Mouse (Mus musculus) left cerebral cortex, postnatal 4 days (tissue): ENCODE data around the gene Gm20388. TPM values are rescaled to one million over a fixed set of nuclear protein-coding genes. Genes with fewer than 3 reads are reported as not detected.

Experiments
- DNase-seq: peaks from one replicate; pipeline ENCODE4 v3.0.0-alpha.2; 2022
- intact Hi-C: fragments of 180-260 bp; cut with DNase I; formaldehyde crosslinking; loops from one replicate; pipeline ENCODE4 v1.15.1; 2025
- total RNA-seq, 2 experiments: library from RNA; stranded (reverse); gene quantifications; 2 replicates each; pipeline ENCODE4 v1.2.3; 2021

The Gm20388 gene
- total RNA-seq, 2 experiments from 2014 or later, result 6.5 to 12.8 TPM

GRCm38 (mm10) chr8:122873171-122873570 lies 2962.5 kb downstream of the Gm20388 start:
- intact Hi-C loops, result no loop called here
- no peak for DNase-seq

GRCm38 (mm10) chr8:122875186-122875585 lies 2964.5 kb downstream of the Gm20388 start:
- DNase-seq, result no peak
- intact Hi-C loops, result no loop called here

DNA sequence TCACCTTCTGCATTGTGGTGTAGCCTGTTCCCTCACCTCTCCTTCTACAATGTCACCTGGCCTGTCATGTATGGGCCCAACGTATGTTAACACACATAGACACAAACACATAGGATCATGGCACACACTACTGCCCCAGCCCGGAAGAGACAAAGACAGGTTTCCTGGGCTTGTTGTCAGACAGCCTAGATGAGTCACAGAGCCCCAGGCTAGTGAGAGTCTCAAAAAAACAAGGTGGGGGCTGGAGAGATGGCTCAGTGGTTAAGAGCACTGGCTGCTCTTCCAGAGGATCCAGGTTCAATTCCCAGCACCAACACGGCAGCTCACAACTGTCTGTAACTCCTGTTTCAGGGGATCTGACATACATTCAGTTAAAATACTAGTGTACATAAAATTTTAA lies 2967.6 kb downstream of the Gm20388 start:
- intact Hi-C loops, result no loop called here

DNA sequence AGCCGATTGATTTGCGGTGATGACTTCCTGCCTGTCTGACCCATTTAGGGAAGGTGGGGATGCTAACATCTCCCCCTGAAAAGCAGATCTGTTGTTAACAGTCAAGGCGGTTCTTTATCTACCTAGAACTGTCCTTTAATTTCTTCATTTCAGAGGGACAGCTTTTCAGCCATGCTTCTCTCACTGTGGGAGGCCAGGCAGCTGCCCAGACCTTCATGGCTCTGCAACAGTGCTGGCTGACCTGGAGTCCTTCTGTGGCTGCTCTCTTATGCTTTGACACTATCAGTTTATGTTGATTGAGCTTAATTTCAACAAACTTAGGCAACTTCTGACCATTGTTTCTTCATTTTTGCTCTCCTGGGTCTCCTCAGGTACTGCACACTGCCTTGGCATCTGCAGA lies 2969.7 kb downstream of the Gm20388 start:
- intact Hi-C loops, result no loop called here
- DNase-seq, result no peak

More for the DNA sequence above, 2967.6 kb downstream of the Gm20388 start:
- no peak for DNase-seq

DNA sequence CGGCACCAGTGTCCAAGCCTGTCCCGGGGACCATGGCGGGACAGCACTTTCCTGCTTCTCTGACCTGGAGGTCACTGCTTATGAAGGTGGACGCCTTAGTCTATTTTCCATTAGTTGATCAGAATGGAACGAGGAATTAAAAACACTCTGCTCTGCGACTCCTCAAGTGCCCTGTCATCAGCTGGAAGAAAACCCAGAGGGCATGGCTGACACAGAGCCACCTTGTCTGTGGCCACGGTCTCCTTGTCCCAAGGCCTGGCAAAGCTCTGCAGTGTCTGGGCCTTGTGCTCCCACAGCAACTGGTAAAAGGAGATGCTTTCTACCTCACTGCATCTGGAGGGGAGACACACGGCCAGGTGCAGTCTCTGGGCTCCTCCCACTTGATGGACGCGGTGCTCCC lies 2973.0 kb downstream of the Gm20388 start:
- intact Hi-C loops, result no loop called here

GRCm38 (mm10) chr8:122891440-122891839 lies 2980.8 kb downstream of the Gm20388 start:
- DNase-seq, result no peak
- intact Hi-C loops, result no loop called here

More for the DNA sequence above, 2973.0 kb downstream of the Gm20388 start:
- no peak for DNase-seq

GRCm38 (mm10) chr8:122893451-122893850 lies 2982.8 kb downstream of the Gm20388 start:
- intact Hi-C loops, result no loop called here
- DNase-seq, result no peak

DNA sequence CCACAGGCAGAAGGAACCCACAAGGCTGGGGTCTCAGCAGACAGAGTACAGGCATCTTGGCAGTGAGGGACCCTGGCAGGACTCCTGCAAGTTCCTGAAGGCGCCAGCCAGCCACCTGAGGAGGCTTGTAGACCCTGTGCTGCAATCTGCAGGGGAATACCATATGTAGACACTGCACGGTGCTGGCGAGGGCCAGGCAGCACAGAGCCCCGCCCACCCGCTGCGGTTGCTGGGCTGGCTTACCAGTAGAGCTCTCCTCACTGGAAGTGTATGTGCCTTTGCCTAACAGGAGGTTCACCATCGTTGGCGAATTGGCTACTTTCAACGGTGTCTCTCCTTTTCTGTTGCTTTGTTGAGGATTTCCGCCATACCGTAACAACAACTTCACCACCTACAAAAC lies 2985.7 kb downstream of the Gm20388 start:
- DNase-seq, result no peak
- intact Hi-C loops, result no loop called here

DNA sequence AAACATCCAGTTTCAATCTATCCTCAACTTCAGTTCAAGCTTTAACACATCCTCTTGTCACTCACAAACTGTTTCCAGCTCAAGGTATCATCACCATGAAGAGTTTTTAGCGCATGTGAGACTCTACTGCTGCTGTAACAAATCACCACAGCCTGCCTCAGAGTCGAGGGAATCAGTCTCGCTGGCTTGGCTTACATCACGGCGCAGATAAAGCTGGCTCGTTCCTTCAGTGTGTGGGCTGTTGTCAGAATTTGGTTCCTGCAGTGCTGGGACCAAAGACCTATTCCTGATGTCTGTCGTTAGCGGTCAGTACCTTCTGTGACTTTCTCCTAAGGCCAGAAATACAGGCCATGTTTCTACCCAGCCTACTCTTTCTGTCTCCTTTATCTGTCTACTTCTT lies 2986.6 kb downstream of the Gm20388 start:
- no peak for DNase-seq
- intact Hi-C loops, result no loop called here

- no peak for DNase-seq
- intact Hi-C loops, result no loop called here
Observed at GRCm38 (mm10) chr8:122898018-122898417, 2987.4 kb downstream of the Gm20388 start.

- intact Hi-C loops, result no loop called here
- DNase-seq, result no peak
Observed at GRCm38 (mm10) chr8:122898473-122898872, 2987.8 kb downstream of the Gm20388 start.

GRCm38 (mm10) chr8:122899085-122899484 lies 2988.4 kb downstream of the Gm20388 start:
- no peak for DNase-seq
- intact Hi-C loops, result no loop called here

DNA sequence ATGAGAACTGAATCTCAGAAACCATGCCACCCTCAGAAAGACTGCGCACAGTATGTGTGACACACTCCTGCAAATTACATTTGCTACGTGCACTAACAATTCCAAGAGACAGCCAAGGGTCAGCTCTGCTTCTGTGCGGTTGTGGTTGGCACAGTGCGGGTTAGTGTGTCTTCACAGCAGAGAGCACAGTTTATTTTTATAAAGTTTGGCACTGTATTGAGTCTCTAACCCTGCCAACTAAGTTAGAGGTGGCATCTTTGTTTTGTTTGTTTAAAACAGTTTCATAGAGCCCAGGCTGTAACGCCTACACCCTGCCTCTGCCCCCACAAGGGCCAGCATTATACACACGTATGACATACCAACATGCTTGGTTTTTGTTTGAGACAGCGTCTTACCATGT lies 2990.8 kb downstream of the Gm20388 start:
- intact Hi-C loops, result no loop called here
- DNase-seq, result no peak

DNA sequence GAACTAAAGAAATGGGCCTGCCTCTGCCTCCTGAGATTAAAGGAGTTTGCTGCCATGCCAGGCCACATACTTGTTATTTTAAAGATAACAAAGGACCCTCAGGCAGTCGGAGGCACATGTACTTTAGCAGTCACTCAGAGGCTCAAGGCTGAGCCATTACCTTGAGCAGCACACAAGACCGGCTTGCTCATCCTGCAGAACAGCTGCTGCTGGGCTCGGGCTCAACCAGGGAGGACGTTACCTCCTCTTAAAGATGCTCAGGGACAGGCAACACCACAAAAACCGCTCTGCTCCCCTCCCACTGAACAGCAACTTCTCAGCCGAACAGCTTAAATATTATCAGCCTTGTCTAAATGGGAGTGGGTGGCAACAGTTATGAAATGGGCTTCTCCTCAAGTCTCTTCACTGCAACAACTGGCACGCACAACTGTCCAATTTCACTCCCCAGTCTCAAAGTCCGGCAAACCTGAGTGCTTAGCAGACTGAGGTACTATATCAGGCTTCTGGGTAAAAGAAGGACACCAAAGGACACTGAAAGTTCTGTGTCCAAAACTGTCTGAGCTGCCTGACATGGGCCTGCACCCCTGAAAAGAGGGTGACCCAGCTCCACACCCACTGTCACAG lies 2991.4 kb downstream of the Gm20388 start:
- no peak for DNase-seq
- intact Hi-C loops, result no loop called here

GRCm38 (mm10) chr8:122902581-122902980 lies 2991.9 kb downstream of the Gm20388 start:
- intact Hi-C loops, result no loop called here
- DNase-seq, result no peak

DNA sequence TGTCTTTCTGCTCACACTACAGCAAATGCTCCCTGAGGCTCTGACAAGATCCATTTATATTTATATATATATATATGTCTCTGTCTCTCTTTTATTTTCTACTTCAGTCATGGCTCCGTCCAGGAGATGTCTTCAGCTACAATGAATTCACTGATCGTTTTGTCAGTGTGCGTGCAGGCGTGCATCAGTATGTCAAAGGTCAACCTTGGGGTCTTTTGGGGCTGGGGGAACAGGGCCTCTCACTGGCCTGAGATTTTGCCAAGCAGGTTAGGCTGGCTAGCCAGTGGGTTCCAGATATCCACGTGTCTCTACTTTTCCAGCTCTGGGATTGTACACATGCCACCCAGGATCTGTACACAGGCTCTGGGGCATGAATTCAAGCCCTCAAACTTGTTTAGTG lies 2992.4 kb downstream of the Gm20388 start:
- no peak for DNase-seq
- intact Hi-C loops, result no loop called here

- intact Hi-C loops, result no loop called here
- no peak for DNase-seq
Observed at GRCm38 (mm10) chr8:122904496-122904895, 2993.9 kb downstream of the Gm20388 start.

GRCm38 (mm10) chr8:122905346-122905745 lies 2994.7 kb downstream of the Gm20388 start:
- intact Hi-C loops, result loop anchor here (5.0 kb wide), 2 partner anchors 137 to 157 kb away; partner anchors contain the start of genes Ankrd11 and Spg7
- DNase-seq, result no peak

- intact Hi-C loops, result loop anchor here (5.0 kb wide), 2 partner anchors 136 to 156 kb away; partner anchors contain the start of genes Ankrd11 and Spg7
- peak; percentile 80 for DNase-seq
Observed at GRCm38 (mm10) chr8:122906463-122907021, 2995.9 kb downstream of the Gm20388 start.

DNA sequence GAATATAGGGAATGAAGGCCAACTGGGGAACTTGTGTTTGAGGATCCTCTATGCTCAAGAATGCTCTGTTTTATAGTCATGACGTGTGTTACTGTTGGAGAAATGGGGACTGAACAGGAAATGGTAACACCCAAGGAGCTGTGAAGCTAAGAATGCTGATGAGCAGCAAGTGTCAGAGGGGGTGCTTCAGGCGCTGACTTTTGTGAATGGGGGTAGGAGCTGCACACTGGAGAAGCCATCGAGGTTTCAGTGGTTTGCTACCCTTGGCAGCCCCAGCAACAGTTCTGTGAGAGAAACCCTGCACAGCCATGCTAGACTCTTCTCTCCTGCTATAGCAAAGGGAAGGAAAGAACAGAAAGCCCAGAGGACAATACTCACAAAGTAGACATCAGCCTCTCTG lies 3001.5 kb downstream of the Gm20388 start:
- intact Hi-C loops, result no loop called here
- no peak for DNase-seq

DNA sequence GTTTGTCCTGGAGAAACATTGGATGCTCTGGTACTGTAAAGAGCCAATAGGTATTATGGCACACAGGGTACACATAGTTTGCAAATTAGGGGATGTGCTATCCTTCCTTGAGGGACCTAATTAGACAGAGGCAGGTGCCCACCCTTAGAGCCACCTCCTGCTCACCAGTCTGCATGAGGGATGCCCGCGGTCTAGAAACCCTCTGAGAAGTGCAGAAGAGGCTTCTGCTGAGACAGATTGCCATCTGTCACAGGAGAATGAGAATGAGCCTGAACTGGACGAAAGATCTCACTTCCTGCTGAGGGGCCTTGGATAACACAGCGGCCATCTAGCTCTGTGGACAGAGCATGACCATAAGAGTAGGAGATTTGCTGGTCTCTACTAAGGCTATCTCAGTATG lies 3002.2 kb downstream of the Gm20388 start:
- no peak for DNase-seq
- intact Hi-C loops, result no loop called here

DNA sequence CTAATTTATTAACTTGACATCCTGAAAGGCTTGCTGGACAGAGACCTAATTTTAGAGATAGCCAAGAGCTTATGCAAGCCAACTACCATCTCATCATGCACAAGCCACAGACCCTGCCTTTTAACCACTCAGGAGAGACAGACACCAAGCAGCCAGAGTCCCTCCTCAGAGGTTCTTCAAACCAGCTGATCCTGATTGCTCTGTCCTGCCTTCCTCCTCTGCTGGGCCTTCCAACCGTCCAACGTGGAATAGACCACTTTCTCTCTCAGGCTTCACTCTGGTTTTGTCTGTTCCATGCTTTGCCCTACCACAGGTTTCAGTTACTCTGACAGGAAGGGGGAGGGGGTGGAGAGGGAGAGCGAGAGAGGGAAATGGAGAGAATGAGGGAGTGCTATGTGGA lies 3006.1 kb downstream of the Gm20388 start:
- no peak for DNase-seq
- intact Hi-C loops, result no loop called here
